Mouse (Mus musculus) midbrain, postnatal 0 days (tissue): Measurements from ENCODE around the gene Dhdh. TPM values are rescaled to one million over a fixed set of nuclear protein-coding genes. Genes with fewer than 3 reads are reported as not detected.
"Not testable (repeated sequence)": the region's sequence is repeated elsewhere in the genome, so short reads cannot be mapped to it uniquely, and the experiment has no call there.

Source experiments
- ATAC-seq: fragments of 200-750 bp; cut with Nextera tagmentation; 2 replicates; pipeline ENCODE4 v1.8.0; 2017; ENCODE audit warnings: moderate number of reproducible peaks, mild to moderate bottlenecking, moderate TSS enrichment, moderate library complexity; ENCODE audit not compliant: low FRiP score
- DNase-seq: peaks from one replicate; pipeline ENCODE4 v3.0.0-alpha.2; 2015; ENCODE audit warnings: low spot score
- H3K27ac ChIP-seq: fragments of 300-500 bp; sonication (generic); 2 replicates; pipeline ENCODE4 v1.5.1; 2014; ENCODE audit warnings: low read depth, mild to moderate bottlenecking, low read length, mixed read lengths
- H3K27me3 ChIP-seq: fragments of 300-500 bp; sonication (generic); 2 replicates; pipeline ENCODE4 v1.6.1; 2014; ENCODE audit warnings: low read length, control low read depth, mixed read lengths; ENCODE audit not compliant: insufficient read depth
- H3K36me3 ChIP-seq: fragments of 300-500 bp; sonication (generic); 2 replicates; pipeline ENCODE4 v1.6.1; 2014; ENCODE audit warnings: low read length, control low read depth, mixed read lengths; ENCODE audit not compliant: insufficient read depth
- H3K4me1 ChIP-seq: fragments of 300-500 bp; sonication (generic); 2 replicates; pipeline ENCODE4 v1.6.1; 2014; ENCODE audit warnings: mild to moderate bottlenecking, control low read depth, antibody characterized with exemption, low read length, mixed read lengths; ENCODE audit not compliant: insufficient read depth
- H3K4me2 ChIP-seq: fragments of 300-500 bp; sonication (generic); 2 replicates; pipeline ENCODE4 v1.6.1; 2014; ENCODE audit warnings: low read depth, mild to moderate bottlenecking, low read length, mixed read lengths; ENCODE audit not compliant: poor library complexity, severe bottlenecking
- H3K4me3 ChIP-seq: fragments of 300-500 bp; sonication (generic); 2 replicates; pipeline ENCODE4 v1.5.1; 2014; ENCODE audit warnings: low read depth, mild to moderate bottlenecking, low read length, moderate library complexity
- H3K9ac ChIP-seq: fragments of 300-500 bp; sonication (generic); replicated peaks from 2 replicates; pipeline ENCODE4 v1.6.1; 2014; ENCODE audit warnings: mild to moderate bottlenecking, low read length, moderate library complexity, mixed read lengths; ENCODE audit not compliant: poor library complexity, severe bottlenecking
- H3K9me3 ChIP-seq: fragments of 300-500 bp; sonication (generic); 2 replicates; pipeline ENCODE4 v1.6.1; 2016; ENCODE audit warnings: low read length, control low read depth
- CTCF ChIP-seq: IDR thresholded peaks from 2 replicates; pipeline ENCODE4 v1.5.1; 2016; ENCODE audit warnings: antibody characterized with exemption, mild to moderate bottlenecking
- WGBS: fragments of 180-500 bp; shearing (Covaris S2); extraction: QIAGEN DNeasy Blood & Tissue Kit; methylation state at CpG from one replicate; pipeline ENCODE4 v1.1.7; 2014; 5-methylcytosine and 5-hydroxymethylcytosine counted together
- polyA plus RNA-seq: library from polyadenylated mRNA; unstranded; fragments of >200 nt; fragmentation: Nextera tagmentation; extraction: Ambion mirVana; gene quantifications from 2 replicates; pipeline ENCODE4 v1.2.1, GENCODE M21; 2015
- total RNA-seq: library from RNA; depleted of rRNA; stranded (reverse); fragments of >200 nt; gene quantifications from 2 replicates; pipeline ENCODE4 v1.2.3, GENCODE M21; 2014

Dhdh gene
- total and polyA plus RNA-seq, 2 experiments from 2014 or later, result 4.3 to 6.1 TPM

GRCm38 (mm10) chr7:45522194-45522752, 33.7 kb upstream of the Dhdh start:
- Histone ChIP-seq H3K4me2 (peak overlapping the region; percentile 48), H3K9me3 (no peaks in the 10 kb centered on the region), H3K27ac (peak overlapping the region; percentile 72), H3K4me3 (peak overlapping the region; percentile 42), H3K27me3 (no peaks in the 10 kb centered on the region), H3K36me3 (no peaks in the 10 kb centered on the region), H3K9ac (no peak overlapping the region; the same call in 1 of the 2 replicates), H3K4me1 (peaks cover 8% of the 10 kb centered on the region; the same call in 1 of the 2 replicates)
- DNase-seq (no peak), ATAC-seq (no peak)
- no peak for TF ChIP-seq CTCF
- WGBS, result 52% methylated on average over 16 of the region's 16 CpGs

GRCm38 (mm10) chr7:45521728-45522184, 33.2 kb upstream of the Dhdh start:
- Histone ChIP-seq H3K4me3 (peak overlapping the region; percentile 42), H3K36me3 (no peaks in the 10 kb centered on the region), H3K27ac (peak overlapping the region; percentile 72), H3K9me3 (no peaks in the 10 kb centered on the region), H3K27me3 (no peaks in the 10 kb centered on the region), H3K4me2 (peak overlapping the region; percentile 48), H3K4me1 (peaks cover 8% of the 10 kb centered on the region; the same call in 1 of the 2 replicates), H3K9ac (no peak overlapping the region; the same call in 1 of the 2 replicates)
- DNase-seq, result peak; percentile 96
- 1% methylated on average over 28 of the region's 28 CpGs for WGBS
- ATAC-seq, result peak; percentile 53; the same call in 1 of the 2 replicates
- peak; percentile 53 for TF ChIP-seq CTCF

- no peak for DNase-seq
- TF ChIP-seq CTCF, result no peak
Measured at GRCm38 (mm10) chr7:45520605-45521004, 32.0 kb upstream of the Dhdh start.

GRCm38 (mm10) chr7:45519345-45520120, 30.9 kb upstream of the Dhdh start:
- WGBS, result 78% methylated on average over 8 of the region's 8 CpGs
- ATAC-seq, result no peak
- no peaks in the 10 kb centered on the region for H3K36me3 ChIP-seq
- no peak overlapping the region for H3K4me3 ChIP-seq
- H3K4me1 ChIP-seq, result 0 out of 2 replicates have a peak, but pooled peaks cover 1% of the 10 kb centered on the region
- no peak overlapping the region for H3K27ac ChIP-seq
- H3K9me3 ChIP-seq, result no peaks in the 10 kb centered on the region
- no peak overlapping the region for H3K9ac ChIP-seq
- no peak overlapping the region for H3K4me2 ChIP-seq
- no peak for DNase-seq
- no peaks in the 10 kb centered on the region for H3K27me3 ChIP-seq
- no peak for TF ChIP-seq CTCF

More at GRCm38 (mm10) chr7:45520605-45521004, 32.0 kb upstream of the Dhdh start:
- Histone ChIP-seq H3K36me3 (no peaks in the 10 kb centered on the region), H3K9me3 (no peaks in the 10 kb centered on the region), H3K27ac (no peak overlapping the region), H3K4me1 (peaks cover 8% of the 10 kb centered on the region; the same call in 1 of the 2 replicates), H3K9ac (no peak overlapping the region), H3K4me2 (no peak overlapping the region), H3K4me3 (no peak overlapping the region), H3K27me3 (no peaks in the 10 kb centered on the region)
- no peak for ATAC-seq
- 93% methylated on average over 7 of the region's 7 CpGs for WGBS

GRCm38 (mm10) chr7:45518618-45519017, 30.0 kb upstream of the Dhdh start:
- Histone ChIP-seq H3K9me3 (no peaks in the 10 kb centered on the region), H3K4me1 (no peaks in the 10 kb centered on the region), H3K9ac (no peak overlapping the region), H3K27me3 (no peaks in the 10 kb centered on the region), H3K4me3 (no peak overlapping the region), H3K4me2 (no peak overlapping the region), H3K27ac (no peak overlapping the region), H3K36me3 (no peaks in the 10 kb centered on the region)
- 90% methylated on average over 16 of the region's 16 CpGs for WGBS
- ATAC-seq (no peak), DNase-seq (no peak)
- TF ChIP-seq CTCF, result no peak

- not testable (repeated sequence) for H3K27ac ChIP-seq, ATAC-seq, H3K4me2 ChIP-seq, DNase-seq, H3K9me3 ChIP-seq, H3K36me3 ChIP-seq, H3K9ac ChIP-seq, H3K27me3 ChIP-seq, H3K4me1 ChIP-seq, H3K4me3 ChIP-seq
- TF ChIP-seq CTCF, result peak; percentile 21; the same call in 1 of the 2 replicates
- 79% methylated on average over 5 of the region's 5 CpGs for WGBS
Measured at GRCm38 (mm10) chr7:45516846-45517245, 28.2 kb upstream of the Dhdh start.
